In genomic region chr11:25063978-25064377, GRCm38 (mm10) we compare ENCODE assay signal across 18 mouse cellular contexts.
DNase-seq lines count a peak whose midpoint lies in the region; ATAC-seq and TF ChIP-seq lines count a peak whose summit lies in the region.
"Had no signal": no experiment of that assay in that cellular context is flagged by ENCODE, and none has a peak within 500 bp of the region (broad histone marks: within the 10 kb centered on the region; RNA-seq: fewer than 3 reads in every experiment).

No protein-coding gene starts in this region.

- 0 out of 2 replicates have a peak, but pooled peaks cover 4% of the 10 kb centered on the region for H3K4me1 ChIP-seq in lung, embryonic 14.5 days (ENCODE audit: insufficient read depth)
- peaks cover 16% of the 10 kb centered on the region; the same call in 1 of the 2 replicates for H3K4me1 ChIP-seq in embryonic facial prominence, embryonic 12.5 days

- no peak overlapping the region for H3K27ac ChIP-seq in lung, embryonic 14.5 days (ENCODE audit: low read depth)
- H3K27ac ChIP-seq in embryonic facial prominence, embryonic 12.5 days: peak overlapping the region; percentile 42; the same call in 1 of the 2 replicates
- H3K27ac ChIP-seq: forebrain, embryonic 15.5 days; heart, embryonic 13.5 days; hindbrain, embryonic 14.5 days had no signal

- H3K27me3 ChIP-seq in lung, embryonic 14.5 days (ENCODE audit: insufficient read depth, low read length): no peaks in the 10 kb centered on the region
- no peaks in the 10 kb centered on the region for H3K27me3 ChIP-seq in embryonic facial prominence, embryonic 12.5 days
- H3K27me3 ChIP-seq: forebrain, embryonic 15.5 days; heart, embryonic 13.5 days had no signal

- peak; percentile 15; the same call in 1 of the 2 replicates for TF ChIP-seq CTCF in lung, embryonic 14.5 days (IDR thresholded peaks at IDR 0.05; ENCODE audit: low read depth)

- no peaks in the 10 kb centered on the region for H3K9me3 ChIP-seq in lung, embryonic 14.5 days (ENCODE audit: low read depth, low read length)
- H3K9me3 ChIP-seq in embryonic facial prominence, embryonic 12.5 days: no peaks in the 10 kb centered on the region
- H3K9me3 ChIP-seq: forebrain, embryonic 15.5 days; heart, embryonic 13.5 days had no signal

- no peak overlapping the region for H3K9ac ChIP-seq in lung, embryonic 14.5 days
- no peak overlapping the region for H3K9ac ChIP-seq in embryonic facial prominence, embryonic 12.5 days
- H3K9ac ChIP-seq: forebrain, embryonic 15.5 days; heart, embryonic 13.5 days; hindbrain, embryonic 14.5 days had no signal

- 13% methylated on average over 2 of the region's 2 CpGs for WGBS in lung, embryonic 14.5 days
- 72% methylated on average over 2 of the region's 2 CpGs for WGBS in embryonic facial prominence, embryonic 12.5 days

- DNase-seq in lung, embryonic 14.5 days: peak; percentile 60
- no peak for DNase-seq in lung, postnatal 36 days
- peak; percentile 34 for DNase-seq in embryo, embryonic 10 days (ENCODE audit: low spot score)
- DNase-seq in embryo, embryonic 10.5 days (ENCODE audit: low spot score): peak; percentile 50
- DNase-seq in right cerebral cortex, postnatal 4 days: no peak
- DNase-seq in cerebellum, adult 8-10 months: no peak
- DNase-seq in cerebellum, adult 11-12 months: no peak
- DNase-seq: adrenal gland, adult 2 months; adrenal gland, postnatal 25 days; cerebellum, adult 2 months; cerebellum, postnatal 14 days; gastrocnemius, postnatal 36 days; heart, adult 11 months; heart, postnatal 36 days had no signal

- no peak overlapping the region for H3K4me2 ChIP-seq in lung, embryonic 14.5 days
- H3K4me2 ChIP-seq in embryonic facial prominence, embryonic 12.5 days (replicated peaks): no peak overlapping the region
- H3K4me2 ChIP-seq: forebrain, embryonic 15.5 days; heart, embryonic 13.5 days; hindbrain, embryonic 14.5 days had no signal

- ATAC-seq in lung, embryonic 14.5 days (ENCODE audit: insufficient read depth): peak; percentile 81
- no peak for ATAC-seq in embryonic facial prominence, embryonic 12.5 days (ENCODE audit: insufficient number of reproducible peaks, insufficient read depth, low FRiP score, low TSS enrichment)
- ATAC-seq: forebrain, embryonic 15.5 days had no signal

- no peaks in the 10 kb centered on the region for H3K36me3 ChIP-seq in lung, embryonic 14.5 days (ENCODE audit: insufficient read depth)
- H3K36me3 ChIP-seq in embryonic facial prominence, embryonic 12.5 days: no peaks in the 10 kb centered on the region
- H3K36me3 ChIP-seq: forebrain, embryonic 15.5 days; heart, embryonic 13.5 days had no signal

- no peak overlapping the region for H3K4me3 ChIP-seq in lung, embryonic 14.5 days (ENCODE audit: low read depth, low read length)
- no peak overlapping the region for H3K4me3 ChIP-seq in embryonic facial prominence, embryonic 12.5 days
- H3K4me3 ChIP-seq: forebrain, embryonic 15.5 days; heart, embryonic 13.5 days had no signal

Comparison
In these comparisons a context has a peak if more than half of its experiments do, and no peak if none do; other contexts are left out.
1. DNase-seq: peak in lung, embryonic 14.5 days (single experiment), embryo, embryonic 10 days (single experiment) and embryo, embryonic 10.5 days (single experiment); none in lung, postnatal 36 days (single experiment), right cerebral cortex, postnatal 4 days (single experiment), cerebellum, adult 8-10 months (single experiment) and cerebellum, adult 11-12 months (single experiment).